Mouse (Mus musculus): ENCODE measurements around the gene Pnpla7. TPM values are rescaled to one million over a fixed set of nuclear protein-coding genes. Genes with fewer than 3 reads are reported as not detected.

The Pnpla7 gene
- total and polyA plus RNA-seq, 3 experiments, result 18.5 to 26.1 (median 23.4) TPM

GRCm38 (mm10) chr2:24987762-24988161 lies 11.9 kb downstream of the Pnpla7 start:
- no peak overlapping the region for H3K9ac ChIP-seq (ENCODE audit: insufficient read depth, low read depth)
- DNase-seq (ENCODE audit: extremely low read depth), result no peak
- no peak overlapping the region for H3K4me3 ChIP-seq (replicated peaks in 1 of 3; ENCODE audit: low read depth in 2 of 3, low read length in 2 of 3, poor library complexity in 1 of 3)
- no peaks in the 10 kb centered on the region for H3K27me3 ChIP-seq (replicated peaks)
- H3K79me2 ChIP-seq (replicated peaks; ENCODE audit: control insufficient read depth, extremely low read depth, insufficient read depth, poor library complexity, severe bottlenecking), result no peaks in the 10 kb centered on the region
- H3K4me1 ChIP-seq (ENCODE audit: control insufficient read depth in 1 of 2, insufficient read depth in 2 of 2), result no peaks in the 10 kb centered on the region
- H3K27ac ChIP-seq (ENCODE audit: insufficient read depth, low read depth), result no peak overlapping the region
- TF ChIP-seq IRF4 (IDR thresholded peaks at IDR 0.05; ENCODE audit: low read depth, low read length) (no peak), CHD1 (IDR thresholded peaks at IDR 0.05; ENCODE audit: low read depth, low read length) (no peak), ELF1 (IDR thresholded peaks at IDR 0.05; ENCODE audit: low read depth, low read length) (no peak), GABPA (IDR thresholded peaks at IDR 0.05; ENCODE audit: insufficient replicate concordance, low read depth, low read length) (no peak), E2F4 (IDR thresholded peaks at IDR 0.05; ENCODE audit: insufficient replicate concordance, low read depth, low read length) (no peak), UBTF (IDR thresholded peaks at IDR 0.05; ENCODE audit: low read depth, low read length) (no peak), TCF12 (IDR thresholded peaks at IDR 0.05; ENCODE audit: low read depth, low read length) (no peak), RAD21 (IDR thresholded peaks at IDR 0.05; ENCODE audit: low read depth, low read length) (no peak), ZNF384 (IDR thresholded peaks at IDR 0.05; ENCODE audit: low read depth, low read length) (no peak)
- no peak overlapping the region for H3K4me2 ChIP-seq (ENCODE audit: insufficient read depth, low read depth, poor library complexity, severe bottlenecking)
- H3K9me3 ChIP-seq (replicated peaks; ENCODE audit: low read length), result no peaks in the 10 kb centered on the region
- dilution Hi-C loops (cut with MboI; ENCODE audit: extremely low pct_ligation_motif_present, extremely low pct_unique_long_range_greater_than_20kb, low sequenced_read_pairs) (no loop called here), in situ Hi-C loops (cut with MboI; ENCODE audit: low pct_ligation_motif_present, low pct_unique_long_range_greater_than_20kb, low sequenced_read_pairs) (no loop called here)
- peaks cover 45 to 77% of the 10 kb centered on the region in 2 experiments for H3K36me3 ChIP-seq (replicated peaks in 1 of 2; ENCODE audit: control insufficient read depth in 1 of 2, insufficient read depth in 1 of 2, low read length in 1 of 2)

GRCm38 (mm10) chr2:24995332-24995731 lies 19.5 kb downstream of the Pnpla7 start:
- Histone ChIP-seq H3K27ac (ENCODE audit: insufficient read depth, low read depth) (no peak overlapping the region), H3K27me3 (replicated peaks) (no peaks in the 10 kb centered on the region), H3K4me2 (ENCODE audit: insufficient read depth, low read depth, poor library complexity, severe bottlenecking) (no peak overlapping the region), H3K4me1 (ENCODE audit: control insufficient read depth in 1 of 2, insufficient read depth in 2 of 2) (no peaks in the 10 kb centered on the region), H3K4me3 (replicated peaks in 1 of 3; ENCODE audit: low read depth in 2 of 3, low read length in 2 of 3, poor library complexity in 1 of 3) (no peak overlapping the region), H3K9ac (ENCODE audit: insufficient read depth, low read depth) (no peak overlapping the region), H3K9me3 (replicated peaks; ENCODE audit: low read length) (no peaks in the 10 kb centered on the region), H3K79me2 (replicated peaks; ENCODE audit: control insufficient read depth, extremely low read depth, insufficient read depth, poor library complexity, severe bottlenecking) (no peaks in the 10 kb centered on the region), H3K36me3 (replicated peaks in 1 of 2; ENCODE audit: control insufficient read depth in 1 of 2, insufficient read depth in 1 of 2, low read length in 1 of 2) (peaks cover 31 to 72% of the 10 kb centered on the region in 2 experiments)
- dilution Hi-C loops (cut with MboI; ENCODE audit: extremely low pct_ligation_motif_present, extremely low pct_unique_long_range_greater_than_20kb, low sequenced_read_pairs), result no loop called here
- DNase-seq (ENCODE audit: extremely low read depth), result no peak
- in situ Hi-C loops (cut with MboI; ENCODE audit: low pct_ligation_motif_present, low pct_unique_long_range_greater_than_20kb, low sequenced_read_pairs), result no loop called here
- no peak for TF ChIP-seq ZC3H11A (IDR thresholded peaks at IDR 0.05; ENCODE audit: low read depth, low read length)
- TF ChIP-seq POLR2AphosphoS2 (IDR thresholded peaks at IDR 0.05; ENCODE audit: low read depth, low read length), result no peak
- TF ChIP-seq ZKSCAN1 (IDR thresholded peaks at IDR 0.05; ENCODE audit: borderline replicate concordance, low read depth, low read length), result no peak

GRCm38 (mm10) chr2:24996471-24996870 lies 20.6 kb downstream of the Pnpla7 start:
- in situ Hi-C loops (cut with MboI; ENCODE audit: low pct_ligation_motif_present, low pct_unique_long_range_greater_than_20kb, low sequenced_read_pairs), result no loop called here

More at GRCm38 (mm10) chr2:24996471-24996870, 20.6 kb downstream of the Pnpla7 start:
- Histone ChIP-seq H3K27me3 (replicated peaks) (no peaks in the 10 kb centered on the region), H3K27ac (ENCODE audit: insufficient read depth, low read depth) (no peak overlapping the region), H3K4me3 (replicated peaks in 1 of 3; ENCODE audit: low read depth in 2 of 3, low read length in 2 of 3, poor library complexity in 1 of 3) (no peak overlapping the region), H3K4me1 (ENCODE audit: control insufficient read depth in 1 of 2, insufficient read depth in 2 of 2) (no peaks in the 10 kb centered on the region), H3K9me3 (replicated peaks; ENCODE audit: low read length) (no peaks in the 10 kb centered on the region), H3K79me2 (replicated peaks; ENCODE audit: control insufficient read depth, extremely low read depth, insufficient read depth, poor library complexity, severe bottlenecking) (no peaks in the 10 kb centered on the region), H3K4me2 (ENCODE audit: insufficient read depth, low read depth, poor library complexity, severe bottlenecking) (no peak overlapping the region), H3K36me3 (replicated peaks in 1 of 2; ENCODE audit: control insufficient read depth in 1 of 2, insufficient read depth in 1 of 2, low read length in 1 of 2) (peaks cover 26 to 72% of the 10 kb centered on the region in 2 experiments), H3K9ac (ENCODE audit: insufficient read depth, low read depth) (no peak overlapping the region)
- DNase-seq (ENCODE audit: extremely low read depth), result no peak
- dilution Hi-C loops (cut with MboI; ENCODE audit: extremely low pct_ligation_motif_present, extremely low pct_unique_long_range_greater_than_20kb, low sequenced_read_pairs), result no loop called here
- TF ChIP-seq HCFC1 (IDR thresholded peaks at IDR 0.05; ENCODE audit: low read depth, low read length) (no peak), MAFK (IDR thresholded peaks at IDR 0.05; ENCODE audit: insufficient replicate concordance, low read length) (no peak), TCF12 (IDR thresholded peaks at IDR 0.05; ENCODE audit: low read depth, low read length) (no peak), POLR2A (IDR thresholded peaks at IDR 0.05; ENCODE audit: low read depth, low read length) (no peak), SMC3 (IDR thresholded peaks at IDR 0.05; ENCODE audit: low read depth, low read length) (no peak), MYC (IDR thresholded peaks at IDR 0.05; ENCODE audit: low read depth, low read length) (no peak), KAT2A (IDR thresholded peaks at IDR 0.05; ENCODE audit: insufficient replicate concordance, low read length) (no peak), ETS1 (conservative IDR thresholded peaks at IDR 0.05; ENCODE audit: low read depth, low read length) (no peak), E2F4 (IDR thresholded peaks at IDR 0.05; ENCODE audit: insufficient replicate concordance, low read depth, low read length) (no peak), TBP (conservative IDR thresholded peaks at IDR 0.05; ENCODE audit: low read depth, low read length) (no peak), ZMIZ1 (IDR thresholded peaks at IDR 0.05; ENCODE audit: low read depth, low read length) (no peak), USF1 (IDR thresholded peaks at IDR 0.05; ENCODE audit: low read depth, low read length) (no peak), NELFE (IDR thresholded peaks at IDR 0.05; ENCODE audit: low read depth, low read length) (no peak), UBTF (IDR thresholded peaks at IDR 0.05; ENCODE audit: low read depth, low read length) (no peak), GABPA (IDR thresholded peaks at IDR 0.05; ENCODE audit: insufficient replicate concordance, low read depth, low read length) (no peak), ELF1 (IDR thresholded peaks at IDR 0.05; ENCODE audit: low read depth, low read length) (no peak), EP300 (IDR thresholded peaks at IDR 0.05; ENCODE audit: low read length) (no peak)
